Mouse (Mus musculus) heart, embryonic 10.5 days (tissue): ENCODE measurements around the gene Rabgap1l. TPM values are rescaled to one million over a fixed set of nuclear protein-coding genes. Genes with fewer than 3 reads are reported as not detected.
A peak's percentile ranks its signal among the peaks of the same experiment; 100 is the strongest.

Experiments used
- DNase-seq: peaks from one replicate; pipeline ENCODE4 v3.0.0-alpha.2; 2017; ENCODE audit warnings: low spot score
- H3K27ac ChIP-seq: fragments of 300-500 bp; sonication (generic); 2 replicates; pipeline ENCODE4 v1.5.1; 2016; ENCODE audit warnings: mild to moderate bottlenecking
- H3K27me3 ChIP-seq: fragments of 300-500 bp; sonication (generic); 2 replicates; pipeline ENCODE4 v1.6.1; 2016; ENCODE audit warnings: mild to moderate bottlenecking; ENCODE audit not compliant: poor library complexity, insufficient read depth, severe bottlenecking
- H3K36me3 ChIP-seq: fragments of 300-500 bp; sonication (generic); 2 replicates; pipeline ENCODE4 v1.6.1; 2016; ENCODE audit warnings: mild to moderate bottlenecking, moderate library complexity
- H3K4me1 ChIP-seq: fragments of 300-500 bp; sonication (generic); 2 replicates; pipeline ENCODE4 v1.6.1; 2016; ENCODE audit warnings: mild to moderate bottlenecking
- H3K4me3 ChIP-seq: fragments of 300-500 bp; sonication (generic); 2 replicates; pipeline ENCODE4 v1.5.1; 2016; ENCODE audit warnings: mild to moderate bottlenecking, moderate library complexity
- H3K9me3 ChIP-seq: fragments of 300-500 bp; sonication (generic); 2 replicates; pipeline ENCODE4 v1.6.1; 2016; ENCODE audit warnings: mild to moderate bottlenecking, moderate library complexity
- WGBS: fragments of 180-500 bp; shearing (Covaris S2); methylation state at CpG from one replicate; pipeline ENCODE4 v1.1.7; 2016; 5-methylcytosine and 5-hydroxymethylcytosine counted together
- microRNA counts: library from miRNA; unstranded; fragments of <30 nt; microRNA quantifications from one replicate; lab custom pipeline; 2017
- microRNA-seq: library from miRNA; unstranded; fragments of <30 nt; microRNA quantifications from one replicate; pipeline ENCODE4, GENCODE M21; 2017
- polyA plus RNA-seq: library from polyadenylated mRNA; unstranded; fragments of >200 nt; fragmentation: Nextera tagmentation; extraction: Ambion mirVana; gene quantifications from 2 replicates; pipeline ENCODE4 v1.2.1, GENCODE M21; 2016

Rabgap1l gene
- polyA plus RNA-seq, 1 experiment from 2014 or later, result 28.1 TPM

- H3K27ac ChIP-seq, result peak within 1 kb of the TSS; percentile 95
- whole genome bisulfite sequencing, result 7% methylated on average over 31 of the region's 31 CpGs
- DNase-seq, result peak; percentile 99
- H3K27me3 ChIP-seq, result no peaks in the 10 kb centered on the region
- H3K36me3 ChIP-seq, result peaks cover 18% of the 10 kb centered on the region
- no peaks in the 10 kb centered on the region for H3K4me1 ChIP-seq
- peak within 1 kb of the TSS; percentile 97 for H3K4me3 ChIP-seq
- no peaks in the 10 kb centered on the region for H3K9me3 ChIP-seq
Observed at GRCm38 (mm10) chr1:160194529-160195336, 598.3 kb downstream of the Rabgap1l start, which contains the start of gene Mrps14. Gene Mrps14 (plus strand): TSS chr1:160195215.

- Histone ChIP-seq H3K27me3 (no peaks in the 10 kb centered on the region), H3K4me3 (no peak overlapping the region), H3K27ac (no peak overlapping the region), H3K4me1 (no peaks in the 10 kb centered on the region), H3K9me3 (no peaks in the 10 kb centered on the region), H3K36me3 (no peaks in the 10 kb centered on the region)
- WGBS, result 20% methylated on average over 5 of the region's 5 CpGs
- no peak for DNase-seq
Observed at GRCm38 (mm10) chr1:160184506-160184905, 608.5 kb downstream of the Rabgap1l start.

GRCm38 (mm10) chr1:160181216-160181615 lies 611.8 kb downstream of the Rabgap1l start:
- Histone ChIP-seq H3K4me3 (no peak overlapping the region), H3K9me3 (no peaks in the 10 kb centered on the region), H3K27ac (no peak overlapping the region), H3K27me3 (no peaks in the 10 kb centered on the region), H3K36me3 (no peaks in the 10 kb centered on the region), H3K4me1 (no peaks in the 10 kb centered on the region)
- WGBS, result 82% methylated on average over 4 of the region's 4 CpGs
- no peak for DNase-seq

GRCm38 (mm10) chr1:160176903-160177302 lies 616.1 kb downstream of the Rabgap1l start:
- WGBS, result 83% methylated on average over 8 of the region's 8 CpGs
- Histone ChIP-seq H3K27me3 (no peaks in the 10 kb centered on the region), H3K4me3 (no peak overlapping the region), H3K27ac (no peak overlapping the region), H3K4me1 (no peaks in the 10 kb centered on the region), H3K36me3 (no peaks in the 10 kb centered on the region), H3K9me3 (no peaks in the 10 kb centered on the region)
- no peak for DNase-seq

MicroRNAs encoded within 50 kb of the gene (microRNA counts, 519-probe panel; counts per million panel counts)
- microRNA mmu-miR-1927 (lab: Ali Mortazavi, UCI), result not detected

Small RNAs within 50 kb of the gene (microRNA-seq; reads per million reads assigned to microRNA genes)
- 5.6 reads per million, percentile 17 among the genes with 10 or more reads in this experiment for gene Mir1927

Other genes starting within 250 kb of the Rabgap1l start
- gene Rc3h1, start 113.2 kb upstream of the Rabgap1l start, polyA plus RNA-seq, result 7.0 and 7.7 TPM in 2 replicates
- 1.7 and 32.9 TPM in 2 replicates for gene Serpinc1, start 185.4 kb upstream of the Rabgap1l start, polyA plus RNA-seq
- gene Zbtb37, start 241.6 kb upstream of the Rabgap1l start, polyA plus RNA-seq, result 6.9 and 8.7 TPM in 2 replicates